Mouse (Mus musculus): Measurements from ENCODE around the gene Sirt5. TPM values are rescaled to one million over a fixed set of nuclear protein-coding genes. Genes with fewer than 3 reads are reported as not detected.

Gene Sirt5
- 33.3 TPM for polyA plus RNA-seq (2017; shearing (Covaris generic))

GRCm38 (mm10) chr13:43364985-43365824, at the start of gene Sirt5:
Gene Sirt5 (plus strand): TSS chr13:43365496.

GRCm38 (mm10) chr13:43398297-43399080, 33.2 kb downstream of the Sirt5 start, which contains the start of gene Nol7:
Gene Nol7 (plus strand): TSS chr13:43398390.

Other genes starting within 250 kb of the Sirt5 start
- 16.6 TPM for gene Tbc1d7, start 194.0 kb upstream of the Sirt5 start, polyA plus RNA-seq (2017; shearing (Covaris generic))
- 1.7 TPM for gene Gfod1, start 61.3 kb upstream of the Sirt5 start, polyA plus RNA-seq (2017; shearing (Covaris generic))
- gene Nol7, start 32.9 kb downstream of the Sirt5 start, polyA plus RNA-seq (2017; shearing (Covaris generic)), result 106 TPM
- gene Ranbp9, start 115.8 kb downstream of the Sirt5 start, polyA plus RNA-seq (2017; shearing (Covaris generic)), result 12.8 TPM
- gene Mcur1, start 194.7 kb downstream of the Sirt5 start, polyA plus RNA-seq (2017; shearing (Covaris generic)), result 9.0 TPM